Comparison of ENCODE assay signal across 9 mouse cellular contexts in genomic region chr4:141600364-141600763, GRCm38 (mm10). TPM values are rescaled to one million over a fixed set of nuclear protein-coding genes. Genes with fewer than 3 reads are reported as not detected.
DNase-seq lines count a peak whose midpoint lies in the region; ATAC-seq and TF ChIP-seq lines count a peak whose summit lies in the region.
"Had no signal": no experiment of that assay in that cellular context is flagged by ENCODE, and none has a peak within 500 bp of the region (broad histone marks: within the 10 kb centered on the region; RNA-seq: fewer than 3 reads in every experiment).

No protein-coding gene starts in this region.

- H3K36me3 ChIP-seq in heart, embryonic 13.5 days, result peaks cover 8% of the 10 kb centered on the region
- H3K36me3 ChIP-seq in embryonic facial prominence, embryonic 12.5 days, result peaks cover 6% of the 10 kb centered on the region; the same call in 1 of the 2 replicates
- no peaks in the 10 kb centered on the region for H3K36me3 ChIP-seq in hindbrain, postnatal 0 days (ENCODE audit: insufficient read depth, low read length)
- H3K36me3 ChIP-seq in neural tube, embryonic 13.5 days, result no peaks in the 10 kb centered on the region

- no peak for TF ChIP-seq CTCF in hindbrain, postnatal 0 days (IDR thresholded peaks at IDR 0.05; ENCODE audit: low read depth)

- DNase-seq in heart, postnatal 36 days, result no peak
- DNase-seq in hindbrain, postnatal 0 days (ENCODE audit: low spot score), result no peak
- DNase-seq in cerebellum, adult 8-10 months, result no peak
- DNase-seq in spleen, adult 12 weeks (ENCODE audit: low spot score), result no peak
- DNase-seq in layer of hippocampus, adult 18-20 months (ENCODE audit: low spot score in 2 of 2), result no peak

- peak overlapping the region; percentile 93 for H3K9ac ChIP-seq in heart, embryonic 13.5 days
- no peak overlapping the region for H3K9ac ChIP-seq in embryonic facial prominence, embryonic 12.5 days
- H3K9ac ChIP-seq in hindbrain, postnatal 0 days (replicated peaks; ENCODE audit: low read length), result no peak overlapping the region
- H3K9ac ChIP-seq in neural tube, embryonic 13.5 days, result 0 out of 2 replicates have a peak overlapping the region, but pooled peaks have one; percentile 74

- no peak for ATAC-seq in heart, embryonic 13.5 days (ENCODE audit: extremely low read depth, insufficient number of reproducible peaks, low FRiP score, low TSS enrichment)
- no peak for ATAC-seq in embryonic facial prominence, embryonic 12.5 days (ENCODE audit: insufficient number of reproducible peaks, insufficient read depth, low FRiP score, low TSS enrichment)
- no peak for ATAC-seq in hindbrain, postnatal 0 days
- ATAC-seq in neural tube, embryonic 13.5 days (ENCODE audit: low read depth), result 0 out of 2 replicates have a peak, but pooled peaks have one; percentile 10

- H3K9me3 ChIP-seq in heart, embryonic 13.5 days, result no peaks in the 10 kb centered on the region
- H3K9me3 ChIP-seq in embryonic facial prominence, embryonic 12.5 days, result no peaks in the 10 kb centered on the region
- H3K9me3 ChIP-seq in hindbrain, postnatal 0 days (ENCODE audit: low read length), result no peaks in the 10 kb centered on the region
- H3K9me3 ChIP-seq in neural tube, embryonic 13.5 days, result no peaks in the 10 kb centered on the region

- H3K4me1 ChIP-seq in heart, embryonic 13.5 days, result peaks cover 78% of the 10 kb centered on the region
- H3K4me1 ChIP-seq in embryonic facial prominence, embryonic 12.5 days, result peaks cover 28% of the 10 kb centered on the region
- no peaks in the 10 kb centered on the region for H3K4me1 ChIP-seq in hindbrain, postnatal 0 days (ENCODE audit: insufficient read depth, low read length)
- peaks cover 30% of the 10 kb centered on the region for H3K4me1 ChIP-seq in neural tube, embryonic 13.5 days (replicated peaks)

- intact Hi-C loops in heart, postnatal 36 days (cut with DNase I), result no loop called here

- peak overlapping the region; percentile 84 for H3K4me2 ChIP-seq in heart, embryonic 13.5 days
- peak overlapping the region; percentile 91 for H3K4me2 ChIP-seq in embryonic facial prominence, embryonic 12.5 days (replicated peaks)
- peak overlapping the region; percentile 68; the same call in 1 of the 2 replicates for H3K4me2 ChIP-seq in hindbrain, postnatal 0 days (ENCODE audit: low read depth, low read length)
- H3K4me2 ChIP-seq in neural tube, embryonic 13.5 days, result peak overlapping the region; percentile 83

- no peaks in the 10 kb centered on the region for H3K27me3 ChIP-seq in heart, embryonic 13.5 days (replicated peaks)
- no peaks in the 10 kb centered on the region for H3K27me3 ChIP-seq in embryonic facial prominence, embryonic 12.5 days
- no peaks in the 10 kb centered on the region for H3K27me3 ChIP-seq in hindbrain, postnatal 0 days (ENCODE audit: insufficient read depth, low read length)
- H3K27me3 ChIP-seq in neural tube, embryonic 13.5 days, result peaks cover 18% of the 10 kb centered on the region
- H3K27me3 ChIP-seq: CH12.LX had no signal

- H3K27ac ChIP-seq in heart, embryonic 13.5 days (replicated peaks), result peak overlapping the region; percentile 90
- peak overlapping the region; percentile 73 for H3K27ac ChIP-seq in embryonic facial prominence, embryonic 12.5 days
- H3K27ac ChIP-seq in hindbrain, postnatal 0 days, result peak overlapping the region; percentile 18; the same call in 1 of the 2 replicates
- H3K27ac ChIP-seq in neural tube, embryonic 13.5 days (replicated peaks), result no peak overlapping the region

- WGBS in heart, embryonic 13.5 days, result 32% methylated on average over 6 of the region's 6 CpGs
- WGBS in embryonic facial prominence, embryonic 12.5 days, result 20% methylated on average over 6 of the region's 6 CpGs
- WGBS in hindbrain, postnatal 0 days, result 30% methylated on average over 6 of the region's 6 CpGs
- WGBS in neural tube, embryonic 13.5 days, result 29% methylated on average over 6 of the region's 6 CpGs

- peak overlapping the region; percentile 84 for H3K4me3 ChIP-seq in heart, embryonic 13.5 days
- peak overlapping the region; percentile 66; the same call in 1 of the 2 replicates for H3K4me3 ChIP-seq in embryonic facial prominence, embryonic 12.5 days
- no peak overlapping the region for H3K4me3 ChIP-seq in hindbrain, postnatal 0 days (ENCODE audit: low read length)
- H3K4me3 ChIP-seq in neural tube, embryonic 13.5 days, result peak overlapping the region; percentile 58; the same call in 1 of the 2 replicates

RNA-seq across cellular contexts. Expression of gene Fblim1, which starts 5.5 kb away (rescaled TPM):
- 55.3 and 55.9 TPM in 2 replicates for polyA plus RNA-seq in heart, embryonic 13.5 days (2015; fragmentation: Nextera tagmentation; extraction: Ambion mirVana)
- 100 to 1,000 TPM; 231 to 294 TPM for total RNA-seq in heart, postnatal 36 days (2021)
- polyA plus RNA-seq in embryonic facial prominence, embryonic 12.5 days (2016; fragmentation: Nextera tagmentation; extraction: Ambion mirVana), result 71.3 and 77.2 TPM in 2 replicates
- total RNA-seq in hindbrain, postnatal 0 days (2014; rRNA removed), result 22.5 and 26.7 TPM in 2 replicates
- polyA plus RNA-seq in hindbrain, postnatal 0 days (2015; fragmentation: Nextera tagmentation; extraction: Ambion mirVana), result 21.7 and 25.6 TPM in 2 replicates
- 32.1 and 36.6 TPM in 2 replicates for polyA plus RNA-seq in neural tube, embryonic 13.5 days (2015; fragmentation: Nextera tagmentation; extraction: Ambion mirVana)
- under 1 TPM; 0.61 to 0.74 TPM for total RNA-seq in layer of hippocampus, adult 18-20 months (2021)

RNA-seq across cellular contexts. Expression of gene Tmem82, which starts 18.1 kb away (rescaled TPM):
- 0.44 and 0.62 TPM in 2 replicates for polyA plus RNA-seq in heart, embryonic 13.5 days (2015; fragmentation: Nextera tagmentation; extraction: Ambion mirVana)
- 10 to 100 TPM; 26.1 to 29.2 TPM for total RNA-seq in heart, postnatal 36 days (2021)
- 0.54 and 0.56 TPM in 2 replicates for polyA plus RNA-seq in embryonic facial prominence, embryonic 12.5 days (2016; fragmentation: Nextera tagmentation; extraction: Ambion mirVana)
- total RNA-seq in hindbrain, postnatal 0 days (2014; rRNA removed), result 1.3 and 1.6 TPM in 2 replicates
- polyA plus RNA-seq in hindbrain, postnatal 0 days (2015; fragmentation: Nextera tagmentation; extraction: Ambion mirVana), result 1.3 and 1.5 TPM in 2 replicates
- polyA plus RNA-seq in neural tube, embryonic 13.5 days (2015; fragmentation: Nextera tagmentation; extraction: Ambion mirVana), result 0.31 TPM in 1 of 2 replicates, not detected in the other
- under 1 TPM; 0.32 to 0.51 TPM for total RNA-seq in layer of hippocampus, adult 18-20 months (2021)

RNA-seq across cellular contexts. Expression of gene Slc25a34, which starts 23.3 kb away (rescaled TPM):
- polyA plus RNA-seq in heart, embryonic 13.5 days (2015; fragmentation: Nextera tagmentation; extraction: Ambion mirVana), result 0.37 and 0.49 TPM in 2 replicates
- total RNA-seq in heart, postnatal 36 days (2021), result 100 to 1,000 TPM; 160 to 170 TPM
- polyA plus RNA-seq in embryonic facial prominence, embryonic 12.5 days (2016; fragmentation: Nextera tagmentation; extraction: Ambion mirVana), result not detected in 2 replicates
- 18.1 and 22.2 TPM in 2 replicates for total RNA-seq in hindbrain, postnatal 0 days (2014; rRNA removed)
- polyA plus RNA-seq in hindbrain, postnatal 0 days (2015; fragmentation: Nextera tagmentation; extraction: Ambion mirVana), result 3.0 and 3.6 TPM in 2 replicates
- polyA plus RNA-seq in neural tube, embryonic 13.5 days (2015; fragmentation: Nextera tagmentation; extraction: Ambion mirVana), result 0.11 TPM in 1 of 2 replicates, not detected in the other
- total RNA-seq in layer of hippocampus, adult 18-20 months (2021), result 1 to 10 TPM; 4.1 to 4.2 TPM

Comparison
In these comparisons a context has a peak if more than half of its experiments do, and no peak if none do; other contexts are left out.
1. H3K9ac ChIP-seq: peak in heart, embryonic 13.5 days (single experiment) and neural tube, embryonic 13.5 days (single experiment); none in embryonic facial prominence, embryonic 12.5 days (single experiment) and hindbrain, postnatal 0 days (single experiment).
2. Peak in every context shown above with its lines, with median percentiles within 50 percentile points of each other: H3K4me2 ChIP-seq.